Mouse (Mus musculus) c-Kit-negative CD71-positive TER-119-positive erythroid progenitor cells, embryonic 14.5 days (primary cell): ENCODE measurements around the gene Naip2.
"Not testable (repeated sequence)": the region's sequence is repeated elsewhere in the genome, so short reads cannot be mapped to it uniquely, and the experiment has no call there.

Experiments
- DNase-seq: peaks from one replicate; pipeline ENCODE4 v3.0.0-alpha.2; 2013; ENCODE audit warnings: low read depth, low spot score

The Naip2 gene

GRCm38 (mm10) chr13:100201659-100202333 is at the start of gene Naip2:
Gene Naip2 (minus strand): TSS chr13:100202092.
- not testable (repeated sequence) for DNase-seq

GRCm38 (mm10) chr13:100246896-100247519 is 45.1 kb upstream of the Naip2 start:
- not testable (repeated sequence) for DNase-seq

- DNase-seq, result not testable (repeated sequence)
Observed at GRCm38 (mm10) chr13:100246223-100246622, 44.3 kb upstream of the Naip2 start, which contains the start of gene Naip5. Gene Naip5 (minus strand): TSS chr13:100246323.

GRCm38 (mm10) chr13:100243702-100244101 is 41.8 kb upstream of the Naip2 start:
- DNase-seq, result no peak

- not testable (repeated sequence) for DNase-seq
Observed at GRCm38 (mm10) chr13:100213683-100214082, 11.8 kb upstream of the Naip2 start.

GRCm38 (mm10) chr13:100210540-100210939 is 8.6 kb upstream of the Naip2 start:
- DNase-seq, result no peak

- no peak for DNase-seq
Observed at GRCm38 (mm10) chr13:100203319-100203718, 1.4 kb upstream of the Naip2 start.

- no peak for DNase-seq
Observed at GRCm38 (mm10) chr13:100200778-100201177, 1.1 kb downstream of the Naip2 start.

- no peak for DNase-seq
Observed at GRCm38 (mm10) chr13:100195421-100195820, 6.5 kb downstream of the Naip2 start.

GRCm38 (mm10) chr13:100183111-100183510 is 18.8 kb downstream of the Naip2 start:
- not testable (repeated sequence) for DNase-seq

- not testable (repeated sequence) for DNase-seq
Observed at GRCm38 (mm10) chr13:100174360-100174759, 27.5 kb downstream of the Naip2 start.

- not testable (repeated sequence) for DNase-seq
Observed at GRCm38 (mm10) chr13:100166378-100166777, 35.5 kb downstream of the Naip2 start.

GRCm38 (mm10) chr13:100162467-100162866 is 39.4 kb downstream of the Naip2 start:
- DNase-seq, result not testable (repeated sequence)

- DNase-seq, result not testable (repeated sequence)
Observed at GRCm38 (mm10) chr13:100161171-100161870, 40.6 kb downstream of the Naip2 start.

GRCm38 (mm10) chr13:100156624-100157023 is 45.3 kb downstream of the Naip2 start:
- no peak for DNase-seq

- no peak for DNase-seq
Observed at GRCm38 (mm10) chr13:100152659-100153058, 49.2 kb downstream of the Naip2 start.

- DNase-seq, result no peak
Observed at GRCm38 (mm10) chr13:100141646-100142314, 60.1 kb downstream of the Naip2 start.

GRCm38 (mm10) chr13:100125258-100125643 is 76.6 kb downstream of the Naip2 start:
- DNase-seq, result no peak

GRCm38 (mm10) chr13:100124423-100125257 is 77.3 kb downstream of the Naip2 start, which contains the start of gene Smn1:
Gene Smn1 (plus strand): TSS chr13:100124852.
- DNase-seq, result peak; percentile 71

- DNase-seq, result no peak
Observed at GRCm38 (mm10) chr13:100123970-100124369, 77.9 kb downstream of the Naip2 start.
